ENCODE assay signal across 18 mouse cellular contexts in the genomic region with DNA sequence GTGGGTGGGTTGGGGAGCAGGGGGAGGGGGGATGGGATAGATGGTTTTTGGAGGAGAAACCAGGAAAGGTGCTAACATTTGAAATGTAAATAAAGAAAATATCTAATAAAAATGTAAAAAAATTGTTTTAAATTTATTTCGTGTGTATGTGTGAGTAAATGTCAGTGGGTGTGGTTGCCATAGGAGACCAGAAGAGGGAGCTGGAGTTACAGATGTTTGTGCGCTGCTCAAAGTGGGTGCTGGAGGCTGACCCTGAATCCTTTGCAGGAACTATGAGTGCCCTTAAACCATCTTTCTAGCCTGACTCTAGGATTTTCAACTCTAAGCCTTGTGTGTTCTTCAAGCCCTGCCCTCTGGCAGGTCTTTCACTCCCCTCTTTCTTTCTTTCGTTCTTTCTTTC. TPM values are rescaled to one million over a fixed set of nuclear protein-coding genes. Genes with fewer than 3 reads are reported as not detected.
DNase-seq lines count a peak whose midpoint lies in the region; ATAC-seq and TF ChIP-seq lines count a peak whose summit lies in the region.
"Had no signal": no experiment of that assay in that cellular context is flagged by ENCODE, and none has a peak within 500 bp of the region (broad histone marks: within the 10 kb centered on the region; RNA-seq: fewer than 3 reads in every experiment).

No protein-coding gene starts in this region.

- CTCF ChIA-PET in Patski (lab: Charles Lee): no interaction called here

- peaks cover 10% of the 10 kb centered on the region; the same call in 1 of the 2 replicates for H3K27me3 ChIP-seq in liver, embryonic 12.5 days (replicated peaks)
- no peaks in the 10 kb centered on the region for H3K27me3 ChIP-seq in ES-Bruce4 (ENCODE audit: control insufficient read depth, insufficient read depth, low read length, poor library complexity, severe bottlenecking)
- H3K27me3 ChIP-seq in Patski: peaks cover 2% of the 10 kb centered on the region
- no peaks in the 10 kb centered on the region for H3K27me3 ChIP-seq in forebrain, embryonic 15.5 days
- H3K27me3 ChIP-seq: embryonic facial prominence, embryonic 15.5 days had no signal

- H3K4me3 ChIP-seq in liver, embryonic 12.5 days: no peak overlapping the region
- no peak overlapping the region for H3K4me3 ChIP-seq in ES-Bruce4 (ENCODE audit: low read depth, low read length)
- no peak overlapping the region for H3K4me3 ChIP-seq in forebrain, embryonic 15.5 days
- H3K4me3 ChIP-seq: embryonic facial prominence, embryonic 15.5 days had no signal

- H3K4me1 ChIP-seq in liver, embryonic 12.5 days: no peaks in the 10 kb centered on the region
- no peaks in the 10 kb centered on the region for H3K4me1 ChIP-seq in ES-Bruce4 (ENCODE audit: control insufficient read depth, insufficient read depth, low read length)
- no peaks in the 10 kb centered on the region for H3K4me1 ChIP-seq in forebrain, embryonic 15.5 days
- H3K4me1 ChIP-seq: embryonic facial prominence, embryonic 15.5 days had no signal

- DNase-seq in liver: peak; percentile 9
- DNase-seq in Patski (ENCODE audit: low read depth, low spot score): no peak
- DNase-seq: cerebellum, adult 9-11 months; heart, adult 11 months; left cerebral cortex, postnatal 4 days; lung, postnatal 14 days; right cerebral cortex, adult 18-20 months had no signal

- WGBS in liver, embryonic 12.5 days (ENCODE audit: insufficient replicate concordance): 44% methylated on average over 3 of the region's 3 CpGs
- 59% methylated on average over 3 of the region's 3 CpGs for WGBS in forebrain, embryonic 15.5 days

- no peaks in the 10 kb centered on the region for H3K36me3 ChIP-seq in liver, embryonic 12.5 days
- H3K36me3 ChIP-seq in ES-Bruce4 (ENCODE audit: control insufficient read depth, insufficient read depth, low read length, poor library complexity, severe bottlenecking): no peaks in the 10 kb centered on the region
- H3K36me3 ChIP-seq in forebrain, embryonic 15.5 days: no peaks in the 10 kb centered on the region
- H3K36me3 ChIP-seq: embryonic facial prominence, embryonic 15.5 days had no signal

- in situ Hi-C loops in Patski (cut with MboI; ENCODE audit: low pct_unique_long_range_greater_than_20kb): no loop called here

- TF ChIP-seq POLR2A in ES-Bruce4 (IDR thresholded peaks at IDR 0.05; ENCODE audit: insufficient read depth, low read length): no peak

- H3K27ac ChIP-seq in liver, embryonic 12.5 days: no peak overlapping the region
- no peak overlapping the region for H3K27ac ChIP-seq in ES-Bruce4 (ENCODE audit: insufficient read depth, low read length)
- no peak overlapping the region for H3K27ac ChIP-seq in forebrain, embryonic 15.5 days (replicated peaks)
- H3K27ac ChIP-seq: embryonic facial prominence, embryonic 15.5 days had no signal

- POLR2A ChIA-PET in Patski (lab: Charles Lee): no interaction called here

- no peak overlapping the region for H3K9ac ChIP-seq in liver, embryonic 12.5 days
- no peak overlapping the region for H3K9ac ChIP-seq in ES-Bruce4 (ENCODE audit: low read depth, poor library complexity, severe bottlenecking)
- H3K9ac ChIP-seq in forebrain, embryonic 15.5 days (replicated peaks): no peak overlapping the region
- H3K9ac ChIP-seq: embryonic facial prominence, embryonic 15.5 days had no signal

- no peak for ATAC-seq in liver, embryonic 12.5 days
- ATAC-seq in Patski: no peak
- ATAC-seq in megakaryocyte progenitor cell, adult 5-6 weeks (replicated peaks; ENCODE audit: poor library complexity): peak; percentile 87
- no peak for ATAC-seq in frontal cortex, adult (ENCODE audit: low TSS enrichment)
- ATAC-seq in forebrain, embryonic 15.5 days (replicated peaks): no peak
- ATAC-seq: midbrain, embryonic 16.5 days had no signal

- TF ChIP-seq EP300 in ES-Bruce4 (IDR thresholded peaks at IDR 0.05; ENCODE audit: insufficient read depth, low read depth, low read length): no peak

- TF ChIP-seq CTCF in ES-Bruce4 (IDR thresholded peaks at IDR 0.05; ENCODE audit: low read depth, low read length) (peak; percentile 62), Patski (IDR thresholded peaks at IDR 0.05) (peak; percentile 53)

- H3K4me2 ChIP-seq in liver, embryonic 12.5 days: no peak overlapping the region
- H3K4me2 ChIP-seq in forebrain, embryonic 15.5 days (replicated peaks): no peak overlapping the region
- H3K4me2 ChIP-seq: embryonic facial prominence, embryonic 15.5 days had no signal

- no peaks in the 10 kb centered on the region for H3K9me3 ChIP-seq in liver, embryonic 12.5 days (replicated peaks)
- no peaks in the 10 kb centered on the region for H3K9me3 ChIP-seq in ES-Bruce4 (replicated peaks; ENCODE audit: control insufficient read depth, insufficient read depth, low read length, poor library complexity, severe bottlenecking)
- no peaks in the 10 kb centered on the region for H3K9me3 ChIP-seq in forebrain, embryonic 15.5 days
- H3K9me3 ChIP-seq: embryonic facial prominence, embryonic 15.5 days had no signal

RNA-seq across cellular contexts. Expression of gene Ovol2, which starts 16.6 kb away (rescaled TPM):
- polyA plus RNA-seq in liver, embryonic 12.5 days (2016; fragmentation: Nextera tagmentation; extraction: Ambion mirVana): 0.08 TPM in 1 of 2 replicates, not detected in the other
- polyA plus RNA-seq in ES-Bruce4 (2011; ENCODE audit: insufficient read depth, insufficient read length, low read depth, missing spikeins) (10.6 and 11.1 TPM in 2 replicates), Patski (2021) (not detected)
- total RNA-seq in megakaryocyte progenitor cell, adult 5-6 weeks (2015): not detected in 2 replicates
- total RNA-seq in megakaryocyte progenitor cell, adult 5-6 weeks (2017): not detected in 2 replicates
- not detected in 2 replicates for polyA plus RNA-seq in forebrain, embryonic 15.5 days (2015; fragmentation: Nextera tagmentation; extraction: Ambion mirVana)
- total RNA-seq: heart, postnatal 25 days had no signal
- polyA plus RNA-seq: midbrain, embryonic 16.5 days; neural tube, embryonic 14.5 days had no signal

RNA-seq across cellular contexts. Expression of gene Kat14, which starts 20.3 kb away (rescaled TPM):
- 26.3 and 28.3 TPM in 2 replicates for polyA plus RNA-seq in liver, embryonic 12.5 days (2016; fragmentation: Nextera tagmentation; extraction: Ambion mirVana)
- polyA plus RNA-seq in ES-Bruce4 (2011; ENCODE audit: insufficient read depth, insufficient read length, low read depth, missing spikeins) (40.4 and 42.9 TPM in 2 replicates), Patski (2021) (35.8 TPM)
- total RNA-seq in megakaryocyte progenitor cell, adult 5-6 weeks (2015): 44.7 and 63.4 TPM in 2 replicates
- total RNA-seq in megakaryocyte progenitor cell, adult 5-6 weeks (2017): 34.4 and 38.1 TPM in 2 replicates
- 28.3 and 28.6 TPM in 2 replicates for polyA plus RNA-seq in forebrain, embryonic 15.5 days (2015; fragmentation: Nextera tagmentation; extraction: Ambion mirVana)

RNA-seq across cellular contexts. Expression of gene Pet117, which starts 20.3 kb away (rescaled TPM):
- 0.74 TPM in 1 of 2 replicates, not detected in the other for polyA plus RNA-seq in liver, embryonic 12.5 days (2016; fragmentation: Nextera tagmentation; extraction: Ambion mirVana)
- polyA plus RNA-seq in ES-Bruce4 (2011; ENCODE audit: insufficient read depth, insufficient read length, low read depth, missing spikeins): 8.6 and 9.1 TPM in 2 replicates
- polyA plus RNA-seq in Patski (2021): 0.24 TPM
- total RNA-seq in megakaryocyte progenitor cell, adult 5-6 weeks (2015): not detected in 2 replicates
- 12.3 TPM in 1 of 2 replicates, not detected in the other for total RNA-seq in megakaryocyte progenitor cell, adult 5-6 weeks (2017)
- 1.6 TPM in 1 of 2 replicates, not detected in the other for polyA plus RNA-seq in forebrain, embryonic 15.5 days (2015; fragmentation: Nextera tagmentation; extraction: Ambion mirVana)
- polyA plus RNA-seq: large intestine, adult 2 months; neural tube, embryonic 14.5 days; urinary bladder, adult 2 months had no signal

Comparison
In these comparisons a context has a peak if more than half of its experiments do, and no peak if none do; other contexts are left out.
1. RNA of gene Ovol2, which starts 16.6 kb away (polyA plus RNA-seq): 10.6 to 11.1 TPM in ES-Bruce4; 0.08 TPM in liver, embryonic 12.5 days, not detected in forebrain, embryonic 15.5 days and not detected in Patski (single experiment); every median in the first group is over 10 times any median in the second.